Mouse (Mus musculus): Measurements from ENCODE around the gene P2rx4.

DNA sequence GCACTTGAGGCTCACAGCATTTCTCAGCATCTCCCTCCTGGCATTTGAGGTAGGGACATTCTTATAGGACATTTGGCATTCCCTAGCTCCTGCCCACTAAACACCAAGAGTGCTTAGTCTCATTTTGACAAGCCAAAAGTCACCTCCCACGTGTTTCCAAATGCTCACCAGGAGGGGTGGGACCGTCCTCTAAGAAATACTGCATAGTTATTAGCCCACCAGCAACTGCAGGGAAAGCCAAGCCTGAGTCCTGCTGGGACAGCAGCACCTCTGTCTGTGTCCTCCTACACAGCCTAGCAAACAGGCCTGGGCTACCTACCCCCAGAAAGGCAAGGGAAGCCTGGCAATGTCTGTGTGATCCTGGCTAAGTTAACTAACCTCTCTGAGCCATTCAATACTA, 70.0 kb downstream of the P2rx4 start:
- no peak for TF ChIP-seq POLR2A (IDR thresholded peaks at IDR 0.05; ENCODE audit: control insufficient read depth, low read depth, low read length)
- TF ChIP-seq CTCF (IDR thresholded peaks at IDR 0.05; ENCODE audit: control insufficient read depth, insufficient read depth, insufficient replicate concordance, low read depth, low read length) = no peak
